Mouse (Mus musculus): ENCODE results near the gene Col1a1. TPM values are rescaled to one million over a fixed set of nuclear protein-coding genes. Genes with fewer than 3 reads are reported as not detected.

The Col1a1 gene
- polyA plus RNA-seq, 1 experiment from 2014 or later: 669 TPM

DNA sequence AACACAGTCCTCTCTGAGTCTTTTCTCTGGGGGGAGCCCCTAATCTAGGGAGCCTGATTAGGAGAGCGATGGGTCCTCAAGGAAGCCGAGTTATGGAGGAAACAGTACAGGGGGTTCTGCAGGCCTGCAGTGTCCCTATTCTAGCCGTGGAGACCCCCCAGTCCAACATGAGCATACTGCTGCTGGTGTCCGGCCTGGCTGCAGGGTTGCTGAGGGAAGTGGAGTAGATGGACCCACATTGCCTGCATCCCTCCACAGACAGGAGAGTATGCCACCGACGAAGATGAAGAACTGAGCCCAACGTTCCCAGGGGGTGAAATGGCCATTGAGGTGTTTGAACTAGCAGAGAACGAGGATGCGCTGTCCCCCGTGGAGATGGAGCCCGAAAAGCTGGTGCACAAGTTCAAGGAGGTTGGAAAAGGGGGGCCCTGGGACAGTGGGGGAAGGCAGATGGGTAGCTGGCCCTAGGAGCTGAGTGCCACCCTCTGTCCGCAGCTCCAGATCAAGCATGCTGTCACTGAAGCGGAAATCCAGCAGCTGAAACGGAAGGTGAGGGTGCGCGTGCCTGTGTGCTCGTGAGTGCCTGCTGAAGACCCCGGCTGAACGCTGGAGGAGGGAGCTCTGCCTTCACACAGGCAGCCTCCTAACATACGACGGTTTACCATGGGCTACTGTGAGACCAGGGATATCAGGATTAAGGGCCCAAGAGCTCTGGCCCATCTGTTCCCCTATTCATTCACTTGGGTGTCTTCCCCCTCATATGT is 65.7 kb downstream of the Col1a1 start:
- no peaks in the 10 kb centered on the region for H3K27me3 ChIP-seq (ENCODE audit: control insufficient read depth, insufficient read depth, low read length)
- H3K36me3 ChIP-seq (ENCODE audit: control insufficient read depth, insufficient read depth): peaks cover 39% of the 10 kb centered on the region
- no peak overlapping the region for H3K9ac ChIP-seq (ENCODE audit: low read length)
- no peak overlapping the region for H3K27ac ChIP-seq (ENCODE audit: low read length)
- no peaks in the 10 kb centered on the region for H3K9me3 ChIP-seq (replicated peaks; ENCODE audit: control insufficient read depth, low read length)
- H3K4me3 ChIP-seq (ENCODE audit: low read length): no peak overlapping the region
- WGBS: 85% methylated on average over 21 of the region's 21 CpGs
- H3K4me1 ChIP-seq (ENCODE audit: control insufficient read depth, insufficient read depth, low read length): peaks cover 28% of the 10 kb centered on the region
- no peak overlapping the region for H3K4me2 ChIP-seq (ENCODE audit: low read depth, low read length)
- ATAC-seq (replicated peaks; ENCODE audit: extremely low read depth, insufficient read depth, low FRiP score): no peak

Other genes with a start within 250 kb of the Col1a1 start
- not detected in 2 replicates for gene Gm11541, start 231.7 kb upstream of the Col1a1 start, polyA plus RNA-seq (2015; fragmentation: Nextera tagmentation; extraction: Ambion mirVana)
- gene Cdc34b, start 194.4 kb upstream of the Col1a1 start, polyA plus RNA-seq (2015; fragmentation: Nextera tagmentation; extraction: Ambion mirVana): 0.39 TPM in 1 of 2 replicates, not detected in the other
- 0.07 TPM in 1 of 2 replicates, not detected in the other for gene Tmem92, start 153.5 kb upstream of the Col1a1 start, polyA plus RNA-seq (2015; fragmentation: Nextera tagmentation; extraction: Ambion mirVana)
- 0.33 TPM in 1 of 2 replicates, not detected in the other for gene Hils1, start 31.4 kb downstream of the Col1a1 start, polyA plus RNA-seq (2015; fragmentation: Nextera tagmentation; extraction: Ambion mirVana)
- 27.9 and 29.4 TPM in 2 replicates for gene Sgca, start 40.1 kb downstream of the Col1a1 start, polyA plus RNA-seq (2015; fragmentation: Nextera tagmentation; extraction: Ambion mirVana)
- gene Ppp1r9b, start 54.8 kb downstream of the Col1a1 start, polyA plus RNA-seq (2015; fragmentation: Nextera tagmentation; extraction: Ambion mirVana): 5.8 and 6.4 TPM in 2 replicates
- gene Samd14, start 73.7 kb downstream of the Col1a1 start, polyA plus RNA-seq (2015; fragmentation: Nextera tagmentation; extraction: Ambion mirVana): 8.6 and 9.0 TPM in 2 replicates
- gene Pdk2, start 105.1 kb downstream of the Col1a1 start, polyA plus RNA-seq (2015; fragmentation: Nextera tagmentation; extraction: Ambion mirVana): 141 and 148 TPM in 2 replicates
- gene Itga3, start 140.6 kb downstream of the Col1a1 start, polyA plus RNA-seq (2015; fragmentation: Nextera tagmentation; extraction: Ambion mirVana): 9.6 and 11.5 TPM in 2 replicates
- 0.07 and 0.11 TPM in 2 replicates for gene Dlx3, start 183.9 kb downstream of the Col1a1 start, polyA plus RNA-seq (2015; fragmentation: Nextera tagmentation; extraction: Ambion mirVana)
- gene Dlx4, start 210.0 kb downstream of the Col1a1 start, polyA plus RNA-seq (2015; fragmentation: Nextera tagmentation; extraction: Ambion mirVana): 0.09 and 0.17 TPM in 2 replicates